Mouse (Mus musculus) effector memory CD4-positive, alpha-beta T cell, adult 5 months (primary cell): ENCODE data around the gene Gstm4. TPM values are rescaled to one million over a fixed set of nuclear protein-coding genes. Genes with fewer than 3 reads are reported as not detected.

Source experiments
- polyA plus RNA-seq: library from polyadenylated mRNA; unstranded; fragments of 100-300 nt; shearing (Covaris generic); gene quantifications from one replicate; pipeline ENCODE4 v1.2.1, GENCODE M21; 2017

Gstm4 gene
- 3.4 TPM for polyA plus RNA-seq

DNA sequence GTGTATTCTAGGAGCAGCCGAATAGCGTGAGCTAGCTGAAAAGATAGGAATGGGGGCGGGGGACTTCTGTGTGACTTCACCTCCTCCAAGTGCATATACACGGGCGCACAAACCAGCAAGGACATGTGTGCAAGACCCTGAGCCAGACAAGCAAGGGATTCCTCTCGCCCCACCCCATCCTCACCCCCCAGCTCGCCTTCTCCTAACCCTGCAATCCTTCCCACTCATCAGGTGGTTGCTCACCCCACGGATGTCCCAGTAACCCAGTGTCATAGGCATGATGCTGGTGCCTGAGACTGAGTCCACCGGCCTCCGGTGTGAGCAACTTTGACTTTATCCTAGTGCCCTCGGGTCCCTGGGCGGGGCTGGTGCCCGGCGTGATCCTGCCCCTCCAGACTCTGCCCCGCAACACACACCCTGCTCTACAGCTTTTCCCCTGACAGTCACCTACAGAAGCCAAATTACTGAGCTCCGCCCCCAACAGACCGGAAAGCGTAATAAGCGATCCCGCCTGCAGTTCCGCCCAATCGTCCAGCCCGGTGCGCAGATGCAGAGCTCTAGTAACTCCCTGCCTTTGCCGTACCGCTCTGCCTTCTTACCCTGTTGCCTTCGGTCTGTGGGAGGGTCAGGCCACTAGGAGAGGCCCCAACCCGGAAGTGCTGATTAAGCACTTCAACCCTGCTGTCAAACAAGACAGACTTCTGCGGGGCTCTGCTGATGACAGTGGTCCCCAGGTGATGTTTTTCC is at the start of gene Gstm4:
Gene Gstm4 (minus strand): TSS at position 501 of the 747 bp plus-strand sequence.

DNA sequence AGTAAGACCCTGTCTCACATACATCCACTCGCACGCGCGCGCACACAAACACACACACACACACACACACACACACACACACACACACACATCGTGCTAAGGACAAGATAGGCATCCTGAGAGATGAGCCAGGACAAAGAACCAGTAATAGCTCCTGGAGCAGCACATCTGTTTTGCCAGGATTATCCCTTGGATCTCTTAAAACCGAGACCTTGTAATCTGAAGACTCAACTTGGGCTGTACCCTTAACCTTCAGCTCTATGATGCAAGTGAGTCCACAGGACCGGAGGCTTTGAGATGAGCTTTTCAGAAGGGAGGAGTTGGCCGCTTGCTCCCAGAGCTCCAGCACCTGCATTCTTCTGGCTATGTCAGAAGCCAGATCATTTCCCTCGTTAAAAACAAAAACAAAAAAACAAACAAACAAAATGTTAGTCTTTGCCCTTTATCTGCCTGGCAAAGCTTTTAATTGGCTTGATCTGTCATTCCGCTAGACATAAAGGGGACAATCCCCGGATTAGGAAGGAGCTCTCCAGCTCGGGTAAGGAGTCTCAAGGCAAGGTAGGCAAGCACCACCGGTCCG is 47.9 kb upstream of the Gstm4 start, which contains the start of gene Gnat2:
Gene Gnat2 (plus strand): TSS at position 254 of the 580 bp plus-strand sequence.

GRCm38 (mm10) chr3:108086470-108086979 is 41.8 kb upstream of the Gstm4 start, which contains the start of gene Ampd2:
TSS of gene Ampd2 (minus strand) at chr3:108086651.

DNA sequence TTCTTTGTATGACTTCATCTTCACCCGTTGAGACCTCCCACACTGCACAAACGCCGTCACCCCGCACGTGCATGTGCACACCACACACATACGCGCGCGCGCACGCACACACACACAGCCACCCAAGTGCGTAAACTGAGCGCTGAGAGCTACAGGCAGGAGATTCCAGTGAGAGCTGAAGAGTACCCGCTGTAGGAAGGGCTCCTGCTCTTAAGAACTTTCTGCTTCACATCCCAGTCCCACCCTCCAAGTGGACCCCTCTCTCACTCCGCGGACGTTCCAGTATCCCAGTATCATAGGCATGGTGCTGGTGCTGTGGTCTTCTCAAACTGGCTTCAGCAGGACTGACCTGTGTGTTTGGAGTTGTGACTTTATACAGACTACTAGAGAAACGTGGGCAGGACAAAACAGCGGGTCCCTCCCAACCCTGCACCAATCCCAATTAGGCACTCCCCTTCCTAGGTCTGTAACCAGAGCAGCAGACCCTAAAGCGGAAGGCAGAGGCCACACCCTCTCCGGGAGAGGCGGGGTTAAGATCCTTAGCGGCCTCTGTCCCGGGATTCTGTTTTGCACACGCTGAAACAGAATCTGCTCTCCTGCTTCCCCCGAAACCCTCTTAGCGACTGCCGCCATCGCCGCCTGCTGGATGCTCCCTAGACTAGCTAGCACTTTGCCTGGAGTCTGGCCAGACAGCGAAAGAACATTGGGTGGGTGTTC is 27.1 kb downstream of the Gstm4 start, which contains the start of gene Gstm1:
Gene Gstm1 (minus strand): TSS at position 501 of the 717 bp plus-strand sequence.

Other genes starting within 250 kb of the Gstm4 start
- not detected for gene Eps8l3, start 167.7 kb downstream of the Gstm4 start, polyA plus RNA-seq
- gene Gstm5, start 149.1 kb downstream of the Gstm4 start, polyA plus RNA-seq: 0.95 TPM
- gene Gstm7, start 113.1 kb downstream of the Gstm4 start, polyA plus RNA-seq: not detected
- gene Gstm6, start 101.1 kb downstream of the Gstm4 start, polyA plus RNA-seq: not detected
- gene Gstm3, start 75.6 kb downstream of the Gstm4 start, polyA plus RNA-seq: not detected
- gene Gstm2, start 58.4 kb downstream of the Gstm4 start, polyA plus RNA-seq: not detected
- not detected for gene Gstm1, start 26.9 kb downstream of the Gstm4 start, polyA plus RNA-seq
- gene Ampd2, start 41.8 kb upstream of the Gstm4 start, polyA plus RNA-seq: 23.0 TPM
- gene Gnat2, start 47.9 kb upstream of the Gstm4 start, polyA plus RNA-seq: not detected
- 161 TPM for gene Gnai3, start 101.3 kb upstream of the Gstm4 start, polyA plus RNA-seq
- gene Gpr61, start 110.0 kb upstream of the Gstm4 start, polyA plus RNA-seq: not detected
- 1.2 TPM for gene Amigo1, start 141.4 kb upstream of the Gstm4 start, polyA plus RNA-seq
- 12.4 TPM for gene Cyb561d1, start 156.3 kb upstream of the Gstm4 start, polyA plus RNA-seq
- 14.9 TPM for gene Atxn7l2, start 166.0 kb upstream of the Gstm4 start, polyA plus RNA-seq
- not detected for gene Sypl2, start 181.8 kb upstream of the Gstm4 start, polyA plus RNA-seq
- 56.4 TPM for gene Psma5, start 212.0 kb upstream of the Gstm4 start, polyA plus RNA-seq
- gene Sort1, start 239.2 kb upstream of the Gstm4 start, polyA plus RNA-seq: not detected